Mouse (Mus musculus): ENCODE measurements around the gene Usp10. TPM values are rescaled to one million over a fixed set of nuclear protein-coding genes. Genes with fewer than 3 reads are reported as not detected.
A peak's percentile ranks its signal among the peaks of the same experiment; 100 is the strongest.

Usp10 gene
- polyA plus RNA-seq, 1 experiment from 2014 or later, result 152 TPM

DNA sequence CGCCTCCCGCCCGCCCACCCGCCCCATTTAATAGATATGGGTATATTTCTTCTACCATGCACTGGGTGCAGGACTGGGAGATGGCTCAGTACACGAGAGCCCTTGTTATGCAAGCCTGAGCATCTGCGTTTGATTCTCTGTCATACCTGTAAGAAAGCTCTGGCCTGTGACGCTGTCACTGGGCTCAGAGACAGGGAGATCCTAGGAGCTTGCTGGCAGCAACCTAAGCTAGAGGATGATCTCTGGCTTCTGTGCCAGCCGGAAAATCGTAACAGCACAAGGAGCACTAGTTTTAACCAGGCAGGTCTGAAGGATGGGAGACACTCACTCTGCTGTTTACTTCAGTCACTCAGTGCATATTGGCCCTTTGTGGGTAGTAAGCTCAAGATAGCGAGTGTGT, 33.5 kb downstream of the Usp10 start:
- Histone ChIP-seq H3K27ac (ENCODE audit: low read depth, low read length) (no peak overlapping the region), H3K4me1 (ENCODE audit: control insufficient read depth, insufficient read depth, low read length) (no peaks in the 10 kb centered on the region), H3K9me3 (ENCODE audit: control insufficient read depth, low read length) (no peaks in the 10 kb centered on the region), H3K9ac (ENCODE audit: low read length) (no peak overlapping the region), H3K36me3 (ENCODE audit: control insufficient read depth, insufficient read depth, low read length) (peaks cover 18% of the 10 kb centered on the region), H3K4me3 (ENCODE audit: low read depth, low read length) (no peak overlapping the region), H3K27me3 (ENCODE audit: control insufficient read depth, insufficient read depth, low read length) (no peaks in the 10 kb centered on the region), H3K4me2 (no peak overlapping the region)
- no peak for ATAC-seq (ENCODE audit: low FRiP score)
- DNase-seq (ENCODE audit: low spot score, missing footprints), result no peak
- WGBS, result 93% methylated on average over 10 of the region's 10 CpGs

DNA sequence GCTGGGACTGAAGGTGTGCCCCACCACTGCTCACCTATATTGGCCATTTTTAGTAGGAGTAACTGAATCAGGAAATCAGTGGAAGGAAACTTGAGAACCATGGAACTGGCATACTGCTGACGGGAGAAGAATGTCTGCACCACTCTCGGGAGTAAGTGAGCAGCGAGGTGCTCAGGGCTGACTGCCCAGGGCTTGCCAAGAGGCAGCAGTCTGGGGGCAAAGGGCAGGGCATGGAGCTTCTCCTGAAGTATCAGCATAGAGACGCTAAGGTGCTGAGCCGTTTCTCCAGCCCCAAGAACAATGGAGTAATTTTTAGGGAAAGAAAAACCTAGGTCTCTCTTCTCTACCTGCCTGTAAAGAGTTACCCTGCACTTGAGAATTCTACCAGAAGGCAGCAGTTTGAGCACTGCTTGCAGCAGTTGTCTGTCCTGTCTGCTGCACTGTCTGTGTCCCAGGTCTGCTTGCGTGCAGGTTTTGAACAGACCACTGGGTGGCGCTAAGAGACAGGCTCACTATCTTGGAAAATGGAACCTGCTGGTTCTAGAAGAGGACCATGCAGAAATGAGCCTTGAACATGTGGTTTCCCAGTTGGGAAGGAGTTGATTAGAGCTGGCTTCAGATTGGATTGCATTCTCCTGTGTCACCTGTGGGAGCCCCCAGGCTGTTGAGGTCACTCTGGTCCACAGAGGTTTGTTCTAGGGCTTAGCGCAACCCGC, 34.1 kb downstream of the Usp10 start:
- DNase-seq (ENCODE audit: low spot score, missing footprints) (peak; percentile 96), ATAC-seq (ENCODE audit: low FRiP score) (peak; percentile 48; the same call in 1 of the 2 replicates)
- Histone ChIP-seq H3K4me1 (ENCODE audit: control insufficient read depth, insufficient read depth, low read length) (no peaks in the 10 kb centered on the region), H3K9me3 (ENCODE audit: control insufficient read depth, low read length) (no peaks in the 10 kb centered on the region), H3K27ac (ENCODE audit: low read depth, low read length) (no peak overlapping the region), H3K9ac (ENCODE audit: low read length) (no peak overlapping the region), H3K36me3 (ENCODE audit: control insufficient read depth, insufficient read depth, low read length) (peaks cover 18% of the 10 kb centered on the region), H3K4me2 (no peak overlapping the region), H3K4me3 (ENCODE audit: low read depth, low read length) (no peak overlapping the region), H3K27me3 (ENCODE audit: control insufficient read depth, insufficient read depth, low read length) (no peaks in the 10 kb centered on the region)
- WGBS, result 64% methylated on average over 9 of the region's 9 CpGs

DNA sequence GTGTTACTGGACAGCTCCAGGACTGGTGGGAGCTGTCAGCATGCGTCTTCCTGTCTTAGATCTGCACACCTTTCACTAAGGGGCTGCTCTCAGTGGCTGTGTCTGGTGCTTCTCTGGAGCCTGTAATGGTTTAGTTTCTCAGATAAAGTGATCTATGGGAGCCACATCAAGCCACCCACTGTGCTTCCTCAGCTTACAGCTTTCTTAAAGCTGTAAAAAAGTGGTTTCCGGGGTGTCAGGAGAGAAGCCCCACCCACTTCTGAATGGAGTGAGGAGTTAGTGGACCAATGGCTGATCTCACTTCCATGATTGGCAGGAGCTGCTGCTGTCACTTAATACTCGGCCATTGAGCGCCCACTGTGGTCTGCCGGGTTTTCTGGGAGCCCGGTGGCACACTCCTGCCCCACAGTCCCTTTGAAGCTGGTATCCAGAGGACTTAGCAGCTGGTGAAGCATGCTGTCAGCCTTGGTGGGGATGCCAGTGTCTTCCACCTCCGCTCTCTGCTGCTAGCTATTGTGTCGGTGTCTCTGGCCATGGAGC, 36.2 kb downstream of the Usp10 start:
- Histone ChIP-seq H3K27ac (ENCODE audit: low read depth, low read length) (no peak overlapping the region), H3K9ac (ENCODE audit: low read length) (no peak overlapping the region), H3K9me3 (ENCODE audit: control insufficient read depth, low read length) (no peaks in the 10 kb centered on the region), H3K4me2 (no peak overlapping the region), H3K4me3 (ENCODE audit: low read depth, low read length) (no peak overlapping the region), H3K27me3 (ENCODE audit: control insufficient read depth, insufficient read depth, low read length) (no peaks in the 10 kb centered on the region), H3K36me3 (ENCODE audit: control insufficient read depth, insufficient read depth, low read length) (peaks cover 21% of the 10 kb centered on the region), H3K4me1 (ENCODE audit: control insufficient read depth, insufficient read depth, low read length) (no peaks in the 10 kb centered on the region)
- ATAC-seq (ENCODE audit: low FRiP score) (no peak), DNase-seq (ENCODE audit: low spot score, missing footprints) (no peak)
- WGBS, result 83% methylated on average over 8 of the region's 8 CpGs

DNA sequence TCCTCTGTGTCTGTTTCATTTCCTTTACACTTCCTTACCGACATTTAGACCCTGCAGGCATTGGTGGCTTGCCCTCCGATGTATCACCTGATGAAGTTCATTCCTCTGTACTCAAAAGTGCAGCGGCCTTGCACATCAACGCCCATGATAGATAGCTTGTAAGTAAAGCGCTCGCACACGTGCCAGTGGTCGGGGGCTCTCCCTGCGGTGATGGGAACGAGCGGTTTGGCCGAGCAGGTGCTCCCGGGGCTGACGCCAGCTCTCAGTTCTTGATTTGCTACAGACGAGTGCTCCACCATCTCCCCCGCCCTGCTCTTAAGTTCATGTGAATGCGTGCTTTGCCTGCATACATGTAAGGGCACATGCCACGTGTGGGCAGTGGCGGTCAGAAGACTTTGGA, 37.5 kb downstream of the Usp10 start:
- DNase-seq (ENCODE audit: low spot score, missing footprints), result no peak
- Histone ChIP-seq H3K36me3 (ENCODE audit: control insufficient read depth, insufficient read depth, low read length) (peaks cover 23% of the 10 kb centered on the region), H3K4me1 (ENCODE audit: control insufficient read depth, insufficient read depth, low read length) (no peaks in the 10 kb centered on the region), H3K4me3 (ENCODE audit: low read depth, low read length) (no peak overlapping the region), H3K9me3 (ENCODE audit: control insufficient read depth, low read length) (no peaks in the 10 kb centered on the region), H3K9ac (ENCODE audit: low read length) (no peak overlapping the region), H3K4me2 (no peak overlapping the region), H3K27me3 (ENCODE audit: control insufficient read depth, insufficient read depth, low read length) (no peaks in the 10 kb centered on the region), H3K27ac (ENCODE audit: low read depth, low read length) (no peak overlapping the region)
- WGBS, result 92% methylated on average over 19 of the region's 19 CpGs
- ATAC-seq (ENCODE audit: low FRiP score), result no peak

DNA sequence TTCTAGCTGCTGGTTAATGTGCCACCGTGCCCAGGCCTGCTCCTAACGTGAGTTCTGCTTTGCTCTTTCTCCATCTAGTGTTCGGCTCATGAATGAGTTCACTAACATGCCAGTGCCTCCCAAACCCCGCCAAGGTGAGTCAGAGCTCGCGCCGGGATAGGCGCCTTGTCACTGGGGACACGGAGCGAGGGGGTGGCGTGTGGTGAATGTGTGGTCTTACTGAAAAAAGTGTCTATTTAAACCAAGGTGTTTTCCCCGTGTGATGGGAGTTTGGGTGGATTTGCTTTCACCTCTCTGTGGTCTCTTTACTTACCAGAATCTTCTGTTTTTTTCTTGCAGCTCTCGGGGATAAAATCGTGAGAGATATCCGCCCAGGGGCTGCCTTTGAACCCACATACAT, 38.2 kb downstream of the Usp10 start:
- Histone ChIP-seq H3K4me2 (no peak overlapping the region), H3K9me3 (ENCODE audit: control insufficient read depth, low read length) (no peaks in the 10 kb centered on the region), H3K4me3 (ENCODE audit: low read depth, low read length) (no peak overlapping the region), H3K36me3 (ENCODE audit: control insufficient read depth, insufficient read depth, low read length) (peaks cover 27% of the 10 kb centered on the region), H3K27ac (ENCODE audit: low read depth, low read length) (no peak overlapping the region), H3K4me1 (ENCODE audit: control insufficient read depth, insufficient read depth, low read length) (no peaks in the 10 kb centered on the region), H3K27me3 (ENCODE audit: control insufficient read depth, insufficient read depth, low read length) (no peaks in the 10 kb centered on the region), H3K9ac (ENCODE audit: low read length) (no peak overlapping the region)
- no peak for DNase-seq (ENCODE audit: low spot score, missing footprints)
- WGBS, result 86% methylated on average over 15 of the region's 15 CpGs
- ATAC-seq (ENCODE audit: low FRiP score), result no peak

DNA sequence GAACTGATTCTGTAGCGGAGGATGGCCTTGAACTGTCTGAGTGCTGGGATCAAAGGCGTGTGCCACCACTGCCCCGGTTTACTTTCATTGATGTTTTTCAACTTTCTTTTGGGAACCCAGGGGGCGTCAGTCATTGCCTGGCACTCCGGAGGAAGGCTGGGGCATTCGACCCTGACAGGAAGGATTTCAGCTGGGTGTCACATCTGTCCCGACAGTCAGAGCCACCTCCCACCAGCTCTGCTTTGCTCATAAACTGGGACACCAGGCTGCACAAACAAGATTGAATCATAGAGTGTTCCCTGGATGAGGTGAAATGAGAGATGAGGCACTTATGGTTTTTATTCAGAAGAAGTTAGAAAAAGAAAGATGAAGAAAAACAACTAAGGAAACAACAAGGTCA, 42.1 kb downstream of the Usp10 start:
- Histone ChIP-seq H3K9ac (ENCODE audit: low read length) (no peak overlapping the region), H3K36me3 (ENCODE audit: control insufficient read depth, insufficient read depth, low read length) (peaks cover 47% of the 10 kb centered on the region), H3K4me1 (ENCODE audit: control insufficient read depth, insufficient read depth, low read length) (no peaks in the 10 kb centered on the region), H3K4me3 (ENCODE audit: low read depth, low read length) (no peak overlapping the region), H3K27me3 (ENCODE audit: control insufficient read depth, insufficient read depth, low read length) (no peaks in the 10 kb centered on the region), H3K27ac (ENCODE audit: low read depth, low read length) (no peak overlapping the region), H3K4me2 (no peak overlapping the region), H3K9me3 (ENCODE audit: control insufficient read depth, low read length) (no peaks in the 10 kb centered on the region)
- DNase-seq (ENCODE audit: low spot score, missing footprints) (no peak), ATAC-seq (ENCODE audit: low FRiP score) (no peak)
- WGBS, result 75% methylated on average over 7 of the region's 7 CpGs

DNA sequence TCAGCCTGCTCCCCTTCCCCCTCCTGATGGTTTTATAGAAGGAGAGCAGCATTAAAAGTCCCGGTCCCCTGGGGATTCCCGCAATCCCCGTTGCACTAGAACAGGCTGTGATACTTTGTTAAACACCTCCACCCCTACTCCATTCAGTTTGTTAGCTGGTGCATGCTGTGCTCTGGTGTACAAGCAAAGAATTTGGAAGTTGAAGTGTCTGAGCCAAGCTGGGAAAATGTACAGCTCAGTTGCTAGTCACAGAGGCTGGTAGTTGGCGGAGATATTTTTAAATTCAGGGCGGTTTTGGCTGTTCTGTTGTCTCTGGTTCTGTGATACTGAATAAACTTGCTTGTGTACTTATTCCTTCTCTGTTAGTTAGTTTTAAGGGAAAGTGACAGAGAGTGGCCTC, 42.6 kb downstream of the Usp10 start:
- Histone ChIP-seq H3K9me3 (ENCODE audit: control insufficient read depth, low read length) (no peaks in the 10 kb centered on the region), H3K4me2 (no peak overlapping the region), H3K36me3 (ENCODE audit: control insufficient read depth, insufficient read depth, low read length) (peaks cover 50% of the 10 kb centered on the region), H3K27me3 (ENCODE audit: control insufficient read depth, insufficient read depth, low read length) (no peaks in the 10 kb centered on the region), H3K27ac (ENCODE audit: low read depth, low read length) (no peak overlapping the region), H3K4me1 (ENCODE audit: control insufficient read depth, insufficient read depth, low read length) (no peaks in the 10 kb centered on the region), H3K4me3 (ENCODE audit: low read depth, low read length) (no peak overlapping the region), H3K9ac (ENCODE audit: low read length) (no peak overlapping the region)
- 79% methylated on average over 5 of the region's 5 CpGs for WGBS
- DNase-seq (ENCODE audit: low spot score, missing footprints) (no peak), ATAC-seq (ENCODE audit: low FRiP score) (no peak)

DNA sequence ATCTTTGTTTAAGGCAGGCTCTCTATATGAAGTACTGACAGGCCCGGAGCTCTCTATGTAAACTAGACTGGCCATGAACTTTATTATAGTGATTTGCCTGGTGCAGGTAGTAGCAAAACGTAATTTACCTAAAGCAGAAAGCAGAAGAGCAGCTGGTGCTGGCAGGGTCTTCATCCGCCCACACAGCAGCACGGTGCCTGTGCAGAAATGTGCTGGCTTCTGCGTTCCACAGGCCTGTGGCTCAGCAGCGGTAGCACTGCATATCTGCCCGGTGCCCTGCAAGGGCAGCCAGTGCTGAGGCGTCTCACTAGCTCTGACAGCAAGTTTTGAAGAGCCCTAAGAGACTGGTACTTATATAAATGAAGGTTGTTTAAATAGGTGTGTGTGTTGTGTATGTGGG, 45.2 kb downstream of the Usp10 start:
- H3K4me1 ChIP-seq (ENCODE audit: control insufficient read depth, insufficient read depth, low read length), result no peaks in the 10 kb centered on the region
- H3K4me2 ChIP-seq, result no peak overlapping the region
- ATAC-seq (ENCODE audit: low FRiP score) (no peak), DNase-seq (ENCODE audit: low spot score, missing footprints) (no peak)
- H3K4me3 ChIP-seq (ENCODE audit: low read depth, low read length), result no peak overlapping the region
- no peak overlapping the region for H3K27ac ChIP-seq (ENCODE audit: low read depth, low read length)
- no peaks in the 10 kb centered on the region for H3K9me3 ChIP-seq (ENCODE audit: control insufficient read depth, low read length)
- no peak overlapping the region for H3K9ac ChIP-seq (ENCODE audit: low read length)
- WGBS, result 95% methylated on average over 8 of the region's 8 CpGs
- H3K27me3 ChIP-seq (ENCODE audit: control insufficient read depth, insufficient read depth, low read length), result no peaks in the 10 kb centered on the region
- H3K36me3 ChIP-seq (ENCODE audit: control insufficient read depth, insufficient read depth, low read length), result peaks cover 48% of the 10 kb centered on the region

DNA sequence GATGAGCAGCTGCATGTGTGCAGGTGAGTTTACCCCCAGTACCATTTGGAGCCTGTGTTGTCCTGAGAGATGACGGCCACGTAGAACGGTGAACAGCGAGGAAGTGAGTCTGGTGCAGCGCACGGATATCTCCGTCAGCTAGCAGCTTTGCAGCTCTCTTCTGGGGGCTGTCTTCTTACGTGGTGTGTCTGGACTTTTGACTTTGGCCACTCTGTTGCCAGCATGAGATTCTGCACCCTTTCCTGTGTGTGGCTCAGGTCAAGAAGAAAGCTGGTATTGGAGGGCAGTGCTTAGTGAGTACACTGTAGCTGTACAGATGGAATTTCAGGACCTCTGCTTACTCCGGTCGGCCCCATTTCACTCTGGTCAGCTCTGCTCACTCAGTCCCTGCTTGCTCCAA, 47.9 kb downstream of the Usp10 start:
- Histone ChIP-seq H3K27me3 (ENCODE audit: control insufficient read depth, insufficient read depth, low read length) (no peaks in the 10 kb centered on the region), H3K36me3 (ENCODE audit: control insufficient read depth, insufficient read depth, low read length) (peaks cover 33% of the 10 kb centered on the region), H3K9ac (ENCODE audit: low read length) (no peak overlapping the region), H3K4me3 (ENCODE audit: low read depth, low read length) (no peak overlapping the region), H3K9me3 (ENCODE audit: control insufficient read depth, low read length) (no peaks in the 10 kb centered on the region), H3K4me1 (ENCODE audit: control insufficient read depth, insufficient read depth, low read length) (no peaks in the 10 kb centered on the region), H3K27ac (ENCODE audit: low read depth, low read length) (no peak overlapping the region), H3K4me2 (no peak overlapping the region)
- no peak for DNase-seq (ENCODE audit: low spot score, missing footprints)
- no peak for ATAC-seq (ENCODE audit: low FRiP score)
- 92% methylated on average over 10 of the region's 10 CpGs for WGBS

All from midbrain, embryonic 11.5 days (tissue).